Mouse (Mus musculus) MEL (cell line): Measurements from ENCODE around the gene Ppp2r1b.

Experiments used
- CTCF ChIP-seq, 3 experiments: IDR thresholded peaks in 2 of 3; conservative IDR thresholded peaks in 1 of 3; 2 replicates each; pipeline ENCODE4 v1.5.1; 2011 to 2012; ENCODE audit warnings: low read length in 3 of 3, low read depth in 2 of 3, mild to moderate bottlenecking in 2 of 3, improper control_type of control experiment in 1 of 3, inconsistent platforms in 1 of 3, mixed read lengths in 1 of 3, moderate library complexity in 1 of 3; ENCODE audit not compliant: control insufficient read depth in 1 of 3, insufficient read depth in 1 of 3, poor library complexity in 1 of 3, severe bottlenecking in 1 of 3
- E2F4 ChIP-seq: IDR thresholded peaks from 2 replicates; pipeline ENCODE4 v1.6.1; 2011; ENCODE audit warnings: low read depth, low read length, improper control_type of control experiment, borderline replicate concordance
- EP300 ChIP-seq, 2 experiments: IDR thresholded peaks; 2 replicates each; pipeline ENCODE4 v1.6.1; 2011; ENCODE audit warnings: improper control_type of control experiment in 2 of 2, low read length in 2 of 2, low read depth in 1 of 2, mild to moderate bottlenecking in 1 of 2
- ETS1 ChIP-seq: IDR thresholded peaks from 2 replicates; pipeline ENCODE4 v1.6.1; 2012; ENCODE audit warnings: low read depth, mild to moderate bottlenecking, inconsistent platforms, low read length, improper control_type of control experiment, moderate library complexity
- GATA1 ChIP-seq: IDR thresholded peaks from 2 replicates; pipeline ENCODE4 v1.6.1; 2011; ENCODE audit warnings: low read depth, low read length, improper control_type of control experiment
- HCFC1 ChIP-seq: IDR thresholded peaks from 2 replicates; pipeline ENCODE4 v1.6.1; 2012; ENCODE audit warnings: low read depth, mild to moderate bottlenecking, inconsistent platforms, low read length, improper control_type of control experiment, moderate library complexity
- NRF1 ChIP-seq: IDR thresholded peaks from 2 replicates; pipeline ENCODE4 v1.6.1; 2014; ENCODE audit warnings: low read depth, mild to moderate bottlenecking, inconsistent platforms, low read length, improper control_type of control experiment, moderate library complexity; ENCODE audit not compliant: poor library complexity, insufficient read depth, severe bottlenecking
- TAL1 ChIP-seq: IDR thresholded peaks from 2 replicates; pipeline ENCODE4 v1.6.1; 2012; ENCODE audit warnings: mild to moderate bottlenecking, inconsistent platforms, low read length, moderate library complexity, mixed read lengths
- TCF12 ChIP-seq: IDR thresholded peaks from 2 replicates; pipeline ENCODE4 v1.6.1; 2014; ENCODE audit warnings: low read depth, mild to moderate bottlenecking, inconsistent platforms, low read length, improper control_type of control experiment, moderate library complexity
- ZC3H11A ChIP-seq: IDR thresholded peaks from 2 replicates; pipeline ENCODE4 v1.6.1; 2012; ENCODE audit warnings: low read depth, mild to moderate bottlenecking, inconsistent platforms, low read length, improper control_type of control experiment
- ZKSCAN1 ChIP-seq: IDR thresholded peaks from 2 replicates; pipeline ENCODE4 v1.6.1; 2012; ENCODE audit warnings: low read depth, mild to moderate bottlenecking, inconsistent platforms, low read length, improper control_type of control experiment, moderate library complexity
- ZMIZ1 ChIP-seq: IDR thresholded peaks from 2 replicates; pipeline ENCODE4 v1.6.1; 2012; ENCODE audit warnings: low read depth, mild to moderate bottlenecking, inconsistent platforms, low read length, improper control_type of control experiment, moderate library complexity
- ZNF384 ChIP-seq: IDR thresholded peaks from 2 replicates; pipeline ENCODE4 v1.6.1; 2012; ENCODE audit warnings: low read depth, mild to moderate bottlenecking, inconsistent platforms, low read length, improper control_type of control experiment

- no peak for TF ChIP-seq E2F4
- TF ChIP-seq ZKSCAN1 = no peak
- no peak for TF ChIP-seq HCFC1
- no peak for TF ChIP-seq TCF12
- TF ChIP-seq CTCF (IDR thresholded peaks at IDR 0.05 in 2 of 3, conservative IDR thresholded peaks at IDR 0.05 in 1 of 3; ENCODE audit: control insufficient read depth in 1 of 3, insufficient read depth in 1 of 3, low read depth in 2 of 3, low read length in 3 of 3, poor library complexity in 1 of 3, severe bottlenecking in 1 of 3) = no peak
- TF ChIP-seq ETS1 = no peak
- no peak for TF ChIP-seq ZMIZ1
- TF ChIP-seq ZC3H11A = no peak
- no peak for TF ChIP-seq NRF1
- TF ChIP-seq EP300 (IDR thresholded peaks at IDR 0.05; ENCODE audit: low read depth in 1 of 2, low read length in 2 of 2) = no peak
- TF ChIP-seq GATA1 = no peak
- TF ChIP-seq ZNF384 = no peak
- TF ChIP-seq TAL1 = no peak
These were observed 76.1 kb downstream of the Ppp2r1b start for GRCm38 (mm10) chr9:50920933-50921895.
